Mouse (Mus musculus): Measurements from ENCODE around the gene Zfp12.
"Not testable (repeated sequence)": the region's sequence is repeated elsewhere in the genome, so short reads cannot be mapped to it uniquely, and the experiment has no call there.

Zfp12 gene

DNA sequence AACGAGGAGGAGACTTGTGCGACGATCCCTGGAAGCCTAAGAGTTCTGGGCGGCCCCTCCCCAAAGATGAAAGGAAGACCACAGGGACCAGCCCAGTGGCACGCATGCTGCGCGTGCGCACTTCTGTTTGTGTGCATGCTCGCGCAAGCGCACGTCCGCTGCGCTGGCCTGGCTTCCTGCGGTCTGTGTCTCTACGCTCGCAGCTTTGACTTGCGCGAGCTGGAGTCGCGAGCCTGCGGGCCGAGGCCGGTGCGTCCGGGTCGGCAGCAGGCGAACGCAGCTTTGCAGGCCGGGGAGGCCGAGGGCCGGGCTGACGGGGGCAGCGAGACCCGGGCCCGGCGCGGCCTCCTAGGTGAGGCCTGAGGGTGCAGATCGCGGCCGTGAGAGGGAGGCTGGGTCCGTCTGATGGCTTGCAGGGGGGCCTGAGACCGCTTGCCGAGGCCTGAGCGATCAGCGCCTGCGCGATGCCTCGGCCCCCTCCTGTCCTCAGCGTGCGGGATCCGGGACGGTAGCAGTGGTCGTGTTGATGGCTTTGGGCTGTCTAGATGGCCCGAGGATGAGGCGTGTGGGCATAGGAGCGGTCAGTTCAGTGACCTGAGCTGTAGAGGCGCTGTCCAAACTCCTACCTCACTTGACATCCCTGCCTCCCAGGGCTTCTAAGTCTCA lies at the start of gene Zfp12:
Gene Zfp12 (plus strand): TSS at position 136 of the 666 bp plus-strand sequence.
- peak; percentile 83 for DNase-seq (ENCODE audit: low read depth, low spot score)

DNA sequence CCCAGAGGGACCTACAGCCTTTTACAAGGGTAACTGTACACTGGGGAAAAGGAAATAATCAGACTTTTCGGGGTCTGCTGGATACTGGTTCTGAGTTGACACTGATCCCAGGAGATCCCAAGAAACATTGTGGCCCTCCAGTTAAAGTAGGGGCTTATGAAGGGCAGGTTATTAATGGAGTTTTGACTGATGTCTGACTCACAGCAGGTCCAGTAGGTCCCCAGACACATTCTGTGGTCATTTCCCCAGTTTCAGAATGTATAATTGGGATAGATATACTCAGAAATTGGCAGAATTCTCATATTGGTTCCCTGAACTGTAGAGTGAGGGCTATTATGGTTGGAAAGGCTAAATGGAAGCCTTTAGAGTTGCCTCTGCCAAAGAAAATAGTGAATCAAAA lies 46.9 kb upstream of the Zfp12 start:
- not testable (repeated sequence) for DNase-seq (ENCODE audit: low read depth, low spot score)

DNA sequence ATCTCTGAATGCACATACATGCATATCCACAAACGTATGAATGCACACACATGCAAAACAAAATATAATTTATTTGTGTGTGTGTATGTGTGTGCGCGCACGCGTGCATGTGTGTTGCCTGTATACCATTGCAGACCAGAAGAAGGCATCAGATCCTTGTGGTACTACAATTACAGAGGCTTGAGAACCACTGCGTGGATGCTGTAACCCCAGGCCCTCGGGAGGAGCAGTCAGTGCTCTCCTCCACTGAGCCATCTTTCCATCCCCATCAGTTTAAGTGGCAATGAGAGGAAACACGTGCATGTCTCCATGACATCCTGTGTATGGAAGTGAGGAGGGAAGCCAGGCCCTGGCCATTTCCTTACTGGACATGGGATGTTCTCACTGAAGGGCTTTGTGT lies 42.2 kb upstream of the Zfp12 start:
- DNase-seq (ENCODE audit: low read depth, low spot score) = no peak

DNA sequence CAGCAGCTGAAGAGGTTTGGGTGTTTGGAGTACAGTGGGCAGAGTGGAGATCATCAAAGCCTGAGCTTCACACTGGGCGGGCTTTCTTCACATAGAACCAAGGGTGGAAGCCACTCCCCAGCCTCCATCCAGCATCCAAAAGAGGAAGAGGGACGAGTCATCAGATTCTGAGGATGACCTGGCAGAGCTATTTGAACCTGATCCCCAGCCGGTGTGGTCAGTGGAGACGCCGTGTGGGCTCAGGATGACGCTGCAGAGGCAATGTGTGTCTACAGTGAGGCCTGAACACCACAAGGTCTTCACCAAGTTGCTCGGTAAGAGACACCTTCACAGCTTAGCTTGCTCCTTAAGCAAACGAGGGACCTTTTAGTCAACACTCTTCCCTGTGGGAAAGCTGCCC lies 40.2 kb upstream of the Zfp12 start:
- DNase-seq (ENCODE audit: low read depth, low spot score) = not testable (repeated sequence)

DNA sequence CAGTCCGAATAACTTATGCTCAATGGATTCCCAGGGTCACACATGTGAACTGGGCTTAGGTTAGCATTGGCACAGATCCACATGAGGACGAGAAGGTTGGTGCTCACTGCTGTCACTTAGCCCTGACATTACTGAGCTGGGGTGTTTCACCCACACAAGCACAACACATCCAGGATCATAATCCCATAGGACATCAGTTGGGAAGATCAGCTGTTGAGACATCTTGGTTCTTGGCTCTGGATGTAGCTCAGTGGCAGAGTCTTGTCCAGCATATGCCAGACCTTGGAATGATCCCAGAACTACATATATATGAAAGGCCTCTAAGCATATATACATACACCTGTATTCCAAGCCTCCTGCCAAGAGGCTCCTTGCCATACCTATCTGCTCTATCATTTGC lies 39.8 kb upstream of the Zfp12 start:
- DNase-seq (ENCODE audit: low read depth, low spot score) = no peak

DNA sequence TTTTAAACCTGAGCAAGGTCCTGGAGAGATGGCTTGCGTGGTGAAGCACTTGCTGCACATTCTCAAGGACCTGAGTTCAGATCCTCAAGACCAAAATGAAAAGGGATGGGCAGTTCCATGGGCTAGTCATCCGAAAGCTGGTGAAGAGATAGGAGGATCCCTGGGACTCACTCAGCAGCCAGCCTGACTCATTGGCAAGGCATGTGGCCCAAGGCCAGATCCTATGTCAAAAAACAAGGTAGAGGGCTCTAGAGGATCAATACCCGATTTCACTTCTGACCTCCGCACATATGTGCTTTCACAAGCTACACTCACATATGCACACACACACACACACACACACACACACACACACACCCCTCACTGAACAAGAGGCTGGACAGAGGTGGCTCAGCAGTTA lies 38.5 kb upstream of the Zfp12 start:
- no peak for DNase-seq (ENCODE audit: low read depth, low spot score)

DNA sequence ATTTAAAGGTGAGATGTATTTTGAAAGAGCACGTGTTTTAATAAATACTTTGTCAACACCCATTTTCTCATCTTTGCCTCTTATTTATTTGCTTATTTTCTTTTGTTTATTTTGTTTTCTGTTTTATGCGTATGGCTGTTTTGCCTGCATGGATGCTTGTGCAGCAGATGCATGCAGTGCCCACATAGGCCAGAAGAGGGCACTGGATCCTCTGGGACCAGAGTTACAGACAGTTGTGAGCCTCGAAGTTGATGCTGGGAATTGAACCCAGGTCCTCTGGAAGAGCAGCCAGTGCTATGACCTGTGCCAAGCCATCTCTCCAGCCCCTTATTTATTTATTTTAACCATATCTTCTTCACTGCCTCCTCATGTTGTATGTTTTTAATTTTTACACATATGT lies 29.9 kb upstream of the Zfp12 start:
- DNase-seq (ENCODE audit: low read depth, low spot score) = no peak

DNA sequence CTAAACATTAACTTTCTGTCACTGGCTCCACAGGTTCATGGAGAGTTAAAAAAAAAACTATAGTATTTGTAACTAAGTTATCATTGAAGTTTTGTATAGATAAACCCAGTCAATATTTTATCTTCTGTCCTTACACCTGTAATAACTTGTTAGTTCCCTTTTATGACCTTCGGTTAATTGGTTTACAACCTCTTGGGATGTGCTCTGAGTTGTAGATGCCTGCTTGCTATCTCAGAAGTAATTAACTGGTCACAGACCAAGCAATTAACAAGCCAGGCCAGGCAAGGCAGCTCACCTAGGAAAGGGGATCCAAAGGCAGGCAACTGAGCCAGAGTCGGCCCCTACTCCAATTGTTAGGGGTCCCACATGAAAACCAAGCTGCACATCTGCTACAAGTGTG lies 21.1 kb upstream of the Zfp12 start:
- DNase-seq (ENCODE audit: low read depth, low spot score) = no peak

DNA sequence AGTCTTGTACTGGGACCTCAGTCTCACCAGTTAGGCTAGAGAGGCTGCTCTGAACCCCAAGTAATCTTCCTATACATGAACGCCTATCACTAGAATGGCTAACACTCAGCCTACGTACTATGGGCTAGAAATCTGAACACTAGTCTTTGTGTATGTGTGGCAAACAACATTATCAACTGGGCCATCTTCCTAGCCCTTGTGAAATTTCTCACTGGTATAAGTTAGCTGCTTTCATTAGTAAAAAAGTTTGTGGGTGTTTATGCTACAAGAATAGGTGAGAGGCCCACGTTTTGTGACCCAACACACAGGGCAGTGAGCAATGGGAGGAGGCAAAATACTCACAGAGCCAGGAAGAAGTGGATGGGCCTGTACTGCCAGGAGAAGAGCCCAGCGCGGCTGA lies 14.0 kb upstream of the Zfp12 start:
- no peak for DNase-seq (ENCODE audit: low read depth, low spot score)

DNA sequence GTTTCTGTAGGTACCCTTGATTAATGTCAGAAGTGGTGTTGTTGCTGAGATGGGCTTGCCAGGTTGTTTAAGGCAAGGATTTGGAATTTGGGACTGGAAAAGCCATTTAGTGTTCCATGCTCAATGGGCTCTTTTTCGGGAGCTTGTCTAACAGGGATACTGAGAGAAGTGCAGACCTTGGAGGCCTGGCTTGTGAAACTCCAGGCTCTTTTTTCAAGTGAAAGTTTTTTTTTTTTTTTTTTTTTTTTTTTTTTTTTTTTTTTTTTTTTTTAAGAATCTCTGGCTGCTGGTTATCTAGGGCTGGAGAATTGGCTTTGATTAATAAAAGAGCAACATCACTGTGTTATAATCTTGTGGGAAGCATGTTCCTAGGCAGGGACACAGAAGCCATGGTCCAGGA lies 12.7 kb upstream of the Zfp12 start:
- no peak for DNase-seq (ENCODE audit: low read depth, low spot score)

DNA sequence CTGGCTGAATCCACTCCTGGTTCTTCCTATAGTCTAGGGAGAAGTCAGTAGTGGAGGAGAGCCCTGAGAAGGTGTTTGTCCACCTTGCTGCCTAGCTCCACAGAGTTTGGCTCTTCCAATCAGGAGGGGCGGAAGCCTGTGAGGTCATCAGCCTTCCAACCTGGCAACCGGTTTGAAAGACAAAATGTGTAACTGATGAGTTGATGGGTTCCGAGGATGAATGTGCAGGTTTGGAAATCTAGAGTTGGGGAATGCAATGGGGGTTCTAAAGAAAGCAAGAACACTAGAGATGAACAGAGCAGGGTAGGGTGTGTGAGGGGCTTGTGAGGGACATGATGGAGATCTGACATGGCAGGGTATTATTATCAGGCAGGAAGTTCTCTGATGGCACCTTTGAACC lies 8.2 kb upstream of the Zfp12 start, which contains the start of gene Spdye4a:
Gene Spdye4a (minus strand): TSS at position 101 of the 400 bp plus-strand sequence.
- no peak for DNase-seq (ENCODE audit: low read depth, low spot score)

DNA sequence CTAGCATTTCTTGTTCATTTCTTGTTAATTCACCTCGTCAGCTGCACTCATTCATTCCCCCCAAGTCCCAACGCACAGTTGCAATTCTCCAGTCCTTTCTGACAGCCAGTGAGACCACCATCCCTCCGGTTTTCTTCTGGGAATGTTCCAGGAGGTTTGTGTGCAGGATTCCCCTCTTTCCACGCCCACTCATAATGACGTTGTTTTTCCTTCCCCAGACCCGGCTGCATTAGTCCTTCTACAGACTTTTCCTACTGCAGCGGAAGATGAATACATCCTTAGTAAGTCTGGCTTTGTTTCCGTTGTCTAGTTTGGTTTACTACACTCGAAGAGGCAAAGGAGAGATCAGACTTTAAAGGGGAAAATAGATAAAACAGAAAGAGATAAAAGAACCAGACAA lies 1.1 kb downstream of the Zfp12 start:
- DNase-seq (ENCODE audit: low read depth, low spot score) = no peak

DNA sequence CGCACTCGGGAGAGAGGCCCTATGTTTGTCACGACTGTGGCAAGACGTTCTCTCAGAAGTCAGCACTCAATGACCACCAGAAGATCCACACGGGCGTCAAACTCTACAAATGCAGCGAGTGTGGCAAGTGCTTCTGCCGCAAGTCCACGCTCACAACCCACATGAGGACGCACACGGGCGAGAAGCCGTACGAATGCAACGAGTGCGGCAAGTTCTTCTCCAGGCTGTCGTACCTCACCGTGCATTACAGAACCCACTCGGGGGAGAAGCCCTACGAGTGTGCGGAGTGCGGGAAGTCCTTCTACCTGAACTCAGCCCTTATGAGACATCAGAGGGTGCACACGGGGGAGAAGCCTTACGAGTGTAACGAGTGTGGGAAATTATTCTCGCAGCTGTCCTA lies 10.0 kb downstream of the Zfp12 start:
- no peak for DNase-seq (ENCODE audit: low read depth, low spot score)

DNA sequence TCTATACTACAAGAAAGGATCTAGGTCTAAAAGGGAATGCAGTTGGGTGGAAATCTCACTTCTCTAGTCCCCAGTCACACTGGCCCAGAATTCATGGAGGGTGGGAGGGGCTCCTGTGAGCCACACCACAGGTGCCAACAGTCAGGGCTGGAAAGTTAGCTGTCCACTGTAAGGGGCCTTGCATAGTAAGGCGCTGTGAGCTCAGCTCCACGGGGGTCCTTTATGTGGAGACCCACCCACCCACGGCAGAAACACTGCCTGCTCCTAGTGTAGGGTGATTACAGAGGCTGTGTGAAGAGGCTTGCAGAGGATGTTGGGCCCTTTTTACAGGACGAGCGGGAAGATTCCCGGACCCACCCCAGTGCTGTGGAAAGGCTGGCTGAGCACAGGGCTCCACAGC lies 17.1 kb downstream of the Zfp12 start:
- no peak for DNase-seq (ENCODE audit: low read depth, low spot score)

DNA sequence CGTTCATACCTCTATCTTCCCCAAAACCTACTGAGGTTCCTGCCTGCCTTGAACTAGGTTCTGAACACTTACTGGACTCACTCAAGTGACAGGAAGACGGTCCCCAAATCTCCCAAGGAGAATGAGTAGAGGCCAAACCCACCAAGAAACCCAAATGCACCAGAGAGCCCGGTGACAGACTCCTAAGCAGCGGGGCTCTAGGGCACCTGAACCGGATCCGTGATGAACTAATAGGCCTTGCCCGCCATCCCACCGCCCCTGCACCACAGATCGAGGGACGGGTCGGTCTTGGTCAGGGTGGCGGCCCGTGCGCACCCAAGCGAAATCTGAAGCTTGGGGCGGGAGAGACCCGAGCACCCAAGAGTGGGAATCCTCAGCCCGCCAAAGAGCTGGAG lies 17.8 kb downstream of the Zfp12 start:
- no peak for DNase-seq (ENCODE audit: low read depth, low spot score)

DNA sequence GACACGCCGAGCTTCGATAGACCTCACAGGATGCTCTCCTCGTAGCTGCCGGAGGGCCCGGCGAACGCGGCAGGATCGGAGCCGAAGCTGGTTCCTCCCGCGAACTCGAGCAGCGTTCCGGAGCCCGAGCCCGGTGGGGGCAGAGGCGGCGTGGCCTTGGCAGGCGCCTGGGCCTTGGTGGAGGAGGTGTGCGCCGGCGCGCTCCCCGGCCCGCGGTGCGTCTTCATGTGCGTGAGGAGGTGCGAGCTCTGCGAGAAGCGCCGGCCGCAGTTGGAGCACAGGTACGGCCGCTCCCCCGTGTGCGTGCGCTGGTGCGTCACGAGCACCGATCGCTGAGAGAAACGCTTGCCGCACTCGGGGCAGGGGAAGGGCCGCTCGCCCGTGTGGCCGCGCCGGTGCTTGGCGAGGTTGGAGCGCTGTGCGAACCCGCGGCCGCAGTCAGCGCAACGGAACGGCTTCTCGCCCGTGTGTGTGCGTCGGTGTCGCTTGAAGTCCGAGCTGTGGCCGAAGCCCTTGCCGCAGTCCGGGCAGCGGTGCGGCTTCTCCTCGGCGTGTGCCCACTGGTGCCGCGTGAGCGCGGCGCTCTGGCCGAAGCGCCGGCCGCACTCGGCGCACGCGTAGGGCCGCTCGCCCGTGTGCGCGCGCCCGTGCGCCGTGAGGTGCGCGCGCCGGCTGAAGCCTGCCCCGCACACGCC lies 18.4 kb downstream of the Zfp12 start:
- DNase-seq (ENCODE audit: low read depth, low spot score) = no peak

DNA sequence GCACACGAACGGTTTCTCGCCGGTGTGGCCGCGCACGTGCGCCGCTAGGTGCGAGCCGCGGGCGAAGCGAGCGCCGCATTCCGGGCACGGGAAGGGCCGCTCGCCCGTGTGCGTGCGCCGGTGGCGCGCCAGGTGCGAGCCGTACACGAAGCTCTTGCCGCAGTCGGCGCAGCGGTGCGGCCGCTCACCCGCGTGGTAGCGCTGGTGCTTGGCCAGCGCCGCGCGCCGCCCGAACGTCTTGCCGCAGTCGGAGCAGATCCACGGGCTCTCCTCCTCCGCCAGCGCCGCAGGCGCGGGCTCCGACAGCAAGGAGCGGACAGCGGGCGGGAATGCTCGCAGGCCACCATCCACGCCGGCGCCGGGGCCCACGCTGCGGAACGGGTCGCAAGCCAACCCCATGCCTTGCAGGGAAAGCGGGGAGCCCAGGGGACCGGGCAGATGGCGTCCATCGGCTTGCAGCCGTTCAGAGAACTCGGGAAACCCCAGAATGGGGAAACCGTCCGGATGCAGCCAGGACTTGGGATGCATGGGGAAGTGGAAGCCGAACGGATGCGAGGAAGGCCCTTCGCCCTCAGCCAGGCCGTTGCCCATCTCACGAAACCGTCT lies 19.0 kb downstream of the Zfp12 start:
- no peak for DNase-seq (ENCODE audit: low read depth, low spot score)

DNA sequence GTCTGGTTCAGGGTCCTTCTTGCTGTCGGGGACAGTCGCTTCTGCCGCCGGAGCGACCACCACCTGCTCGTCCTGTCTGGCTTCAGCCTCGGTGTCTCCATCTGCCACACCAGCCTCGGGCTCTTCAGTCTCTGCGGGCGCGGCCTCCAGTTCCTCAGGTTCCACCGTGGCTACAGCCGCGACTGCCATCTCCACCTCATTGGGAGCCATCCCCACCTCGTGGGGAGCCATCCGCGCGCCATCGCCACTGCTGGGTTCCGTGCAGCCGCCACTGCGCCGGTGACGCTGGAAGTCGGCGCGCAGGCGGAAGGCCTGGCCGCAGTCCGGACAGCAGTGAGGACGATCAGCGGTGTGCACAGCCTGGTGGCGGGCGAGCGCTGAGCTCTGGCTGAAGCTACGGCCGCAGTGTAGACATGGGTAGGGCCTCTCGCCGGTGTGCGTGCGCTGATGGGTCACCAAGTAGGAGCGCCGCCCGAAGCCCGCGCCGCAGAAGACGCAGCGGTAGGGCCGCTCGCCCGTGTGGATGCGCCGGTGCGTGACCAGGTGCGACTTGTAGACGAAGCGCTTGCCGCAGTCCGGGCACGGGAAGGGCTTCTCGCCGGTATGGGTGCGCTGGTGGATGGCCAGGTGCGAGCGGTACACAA lies 19.6 kb downstream of the Zfp12 start:
- DNase-seq (ENCODE audit: low read depth, low spot score) = no peak

DNA sequence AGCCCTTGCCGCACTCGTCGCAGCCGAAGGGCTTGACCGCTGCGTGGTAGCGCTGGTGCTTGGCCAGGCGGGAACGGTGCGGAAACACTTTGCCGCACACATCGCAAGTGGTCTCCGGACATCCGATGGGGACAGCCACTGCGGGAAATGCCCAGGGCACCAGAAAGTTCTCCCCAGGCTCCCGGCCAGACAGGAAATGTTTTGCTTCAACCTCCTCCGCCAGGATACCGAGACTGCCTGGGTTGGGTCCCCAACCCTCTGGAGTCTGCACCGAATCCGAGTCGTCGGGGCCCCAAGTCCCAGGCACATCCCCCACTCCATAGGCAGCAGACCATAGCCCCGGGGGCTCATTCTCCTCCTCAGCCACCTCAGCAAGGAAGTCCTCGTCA lies 20.2 kb downstream of the Zfp12 start:
- DNase-seq (ENCODE audit: low read depth, low spot score) = no peak

DNA sequence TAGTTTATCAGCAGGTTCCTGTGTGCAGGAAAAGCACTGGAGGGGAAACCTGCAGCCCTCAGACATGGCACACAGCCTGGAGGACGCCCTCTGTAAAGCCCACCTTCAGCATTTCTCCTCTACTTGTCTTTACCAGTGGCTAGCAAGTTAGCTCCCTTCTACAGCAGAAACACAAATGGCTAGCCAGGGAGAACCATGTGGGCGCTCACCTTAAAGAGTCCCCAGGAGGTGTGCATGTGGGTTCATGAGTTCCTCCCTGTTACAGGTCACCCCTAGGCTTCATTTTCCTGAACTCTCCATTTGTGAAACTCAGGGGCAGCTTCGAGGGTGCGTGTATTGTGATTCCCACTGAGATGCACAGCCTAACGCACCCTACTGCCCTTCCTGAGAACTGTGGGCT lies 20.8 kb downstream of the Zfp12 start:
- DNase-seq (ENCODE audit: low read depth, low spot score) = no peak

DNA sequence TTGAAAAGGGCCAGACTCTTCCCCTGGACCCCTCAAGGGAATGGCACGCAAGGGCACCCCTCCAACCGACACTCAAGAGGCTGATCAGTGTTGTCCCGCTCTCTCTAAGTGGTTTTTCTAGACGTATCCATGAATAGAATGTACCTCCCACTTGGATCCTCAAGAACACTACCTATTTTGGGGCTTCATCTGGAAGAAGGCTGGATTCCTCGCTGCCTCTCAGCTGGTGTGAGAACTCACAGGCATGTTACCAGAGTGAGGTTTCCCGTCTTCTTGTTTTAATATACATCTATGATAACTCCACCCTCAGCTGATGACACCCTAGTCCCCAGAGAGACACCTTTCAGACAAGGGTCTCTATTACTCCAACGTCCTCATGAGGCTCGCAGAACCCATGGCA lies 26.7 kb downstream of the Zfp12 start:
- no peak for DNase-seq (ENCODE audit: low read depth, low spot score)

DNA sequence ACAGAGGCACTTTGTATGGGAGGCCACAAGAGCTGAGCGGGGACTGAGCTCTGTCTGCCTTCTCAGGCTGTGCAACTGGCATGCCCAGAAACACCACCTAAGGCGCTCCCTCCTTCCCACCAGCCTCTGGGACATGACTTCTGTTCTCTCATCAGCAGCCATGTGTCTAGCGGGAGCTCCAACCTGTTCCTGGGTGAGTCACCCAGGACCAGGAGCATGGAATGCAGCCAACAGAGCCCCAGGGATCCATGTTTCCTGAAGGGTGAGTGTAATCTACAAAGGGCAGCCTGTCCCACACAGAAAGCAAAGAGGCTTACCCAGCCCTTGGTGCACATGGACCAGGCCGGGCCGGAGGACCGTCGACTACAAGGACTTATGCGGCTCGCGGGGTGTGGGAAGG lies 29.7 kb downstream of the Zfp12 start:
- DNase-seq (ENCODE audit: low read depth, low spot score) = no peak

DNA sequence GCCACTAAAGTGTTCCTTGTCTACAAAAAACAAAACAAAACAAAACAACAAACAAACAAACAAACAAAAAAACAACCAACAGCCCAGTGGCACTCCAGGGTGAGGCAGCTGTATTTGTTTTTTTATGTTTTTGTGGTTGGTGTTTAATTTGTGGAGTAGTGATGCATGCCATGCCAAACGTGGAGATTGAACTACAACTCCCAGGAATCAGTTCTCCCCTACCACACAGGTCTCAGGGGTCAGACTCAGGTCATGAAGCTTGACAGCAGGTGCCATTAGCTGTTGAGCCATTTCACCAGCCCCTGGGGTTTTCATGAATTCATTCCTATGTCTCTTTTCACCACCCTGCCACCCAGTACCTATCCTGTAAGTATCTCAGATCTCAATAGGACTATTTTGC lies 30.4 kb downstream of the Zfp12 start:
- DNase-seq (ENCODE audit: low read depth, low spot score) = no peak
